Mouse (Mus musculus): Measurements from ENCODE around the gene Eef1akmt4.
"Not testable (repeated sequence)": the region's sequence is repeated elsewhere in the genome, so short reads cannot be mapped to it uniquely, and the experiment has no call there.

Eef1akmt4 gene

DNA sequence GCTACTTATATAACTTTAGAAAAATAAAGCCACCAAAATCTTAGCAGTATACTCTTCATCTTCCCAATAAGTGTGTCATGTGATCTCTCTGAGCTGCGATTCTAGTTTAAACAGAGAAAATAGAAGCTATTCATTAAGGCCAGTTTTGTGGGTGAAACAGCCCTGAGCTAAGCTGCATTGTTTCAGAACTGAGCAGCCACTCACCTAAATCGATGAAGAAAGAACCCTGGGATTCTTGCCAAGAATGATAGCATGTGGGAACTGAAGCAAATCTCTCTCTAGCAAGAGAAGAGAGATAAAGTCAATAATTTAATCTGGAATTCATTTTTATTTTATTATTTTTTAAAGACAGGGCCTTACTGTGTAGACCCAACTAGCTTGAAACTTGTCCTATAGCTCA, 11.8 kb downstream of the Eef1akmt4 start:
- CTCF ChIA-PET: interaction anchor here (0.6 kb wide), 1 partner anchor 123 kb away, joined by 7 read pairs; no protein-coding TSS in a partner anchor

GRCm38 (mm10) chr16:20628871-20629391, 17.5 kb downstream of the Eef1akmt4 start:
- CTCF ChIA-PET: no interaction called here

GRCm38 (mm10) chr16:20629731-20630634, 18.6 kb downstream of the Eef1akmt4 start, which contains the start of gene Ece2:
TSS of gene Ece2 (plus strand) at chr16:20629828.
- CTCF ChIA-PET: no interaction called here

DNA sequence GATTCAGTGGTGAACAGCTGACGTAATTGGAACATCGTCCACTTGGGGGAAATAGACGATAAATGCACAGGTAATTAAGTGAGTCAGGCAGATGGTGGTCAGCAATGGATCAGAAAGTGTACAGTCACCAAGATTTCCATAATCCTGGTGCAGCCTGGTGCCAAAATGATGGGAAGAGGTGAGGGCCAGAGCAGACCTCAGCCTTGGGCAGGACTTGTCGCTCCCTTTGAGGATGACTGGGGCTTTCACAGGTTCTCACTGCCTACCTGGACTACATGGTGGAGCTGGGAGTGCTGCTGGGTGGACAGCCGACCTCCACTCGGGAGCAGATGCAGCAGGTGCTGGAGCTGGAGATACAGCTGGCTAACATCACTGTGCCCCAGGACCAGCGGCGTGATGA, 26.0 kb downstream of the Eef1akmt4 start:
- CTCF ChIA-PET: interaction anchor here (0.5 kb wide), 2 partner anchors 13 to 34 kb away, joined by 3 to 5 read pairs; no protein-coding TSS in a partner anchor

GRCm38 (mm10) chr16:20638367-20638766, 27.0 kb downstream of the Eef1akmt4 start:
- CTCF ChIA-PET: no interaction called here

DNA sequence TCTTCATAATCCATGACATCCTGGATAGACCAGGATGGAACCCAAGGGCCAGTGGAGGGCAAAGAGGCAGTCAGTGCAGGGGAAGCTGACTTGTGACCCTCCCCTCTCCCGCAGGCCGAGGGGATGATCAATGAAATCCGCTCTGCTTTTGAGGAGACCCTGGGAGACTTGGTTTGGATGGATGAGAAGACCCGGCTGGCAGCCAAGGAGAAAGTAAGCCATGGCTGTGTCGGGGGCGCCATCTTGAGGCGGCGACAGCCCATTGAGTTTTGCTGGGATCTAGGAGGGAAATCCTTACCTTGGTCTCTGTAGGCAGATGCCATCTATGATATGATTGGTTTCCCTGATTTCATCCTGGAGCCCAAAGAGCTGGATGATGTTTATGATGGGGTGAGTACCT, 30.8 kb downstream of the Eef1akmt4 start:
- CTCF ChIA-PET: no interaction called here

- CTCF ChIA-PET: no interaction called here
These were observed 32.5 kb downstream of the Eef1akmt4 start for GRCm38 (mm10) chr16:20643911-20644310.

- CTCF ChIA-PET: no interaction called here
These were observed 39.9 kb downstream of the Eef1akmt4 start, which contains the start of gene Psmd2 for GRCm38 (mm10) chr16:20651076-20651946. TSS of gene Psmd2 (plus strand) at chr16:20651652.

DNA sequence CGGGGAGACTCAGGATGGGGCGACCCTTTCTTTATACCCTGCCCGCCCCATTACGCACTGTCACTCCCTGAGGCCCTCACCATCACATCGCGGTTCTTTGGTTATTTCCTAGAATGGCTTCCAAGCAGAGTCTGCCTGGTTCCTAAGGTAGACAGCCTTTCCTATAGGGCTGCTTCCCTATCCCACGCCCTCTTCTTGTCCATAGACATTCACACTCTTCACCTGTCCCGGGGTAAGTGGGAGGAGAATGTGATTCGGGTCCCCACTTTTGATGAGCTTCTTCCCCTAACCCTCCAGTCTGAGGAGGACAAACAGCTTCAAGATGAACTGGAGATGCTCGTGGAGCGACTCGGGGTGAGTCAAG, 40.5 kb downstream of the Eef1akmt4 start:
- CTCF ChIA-PET: no interaction called here

DNA sequence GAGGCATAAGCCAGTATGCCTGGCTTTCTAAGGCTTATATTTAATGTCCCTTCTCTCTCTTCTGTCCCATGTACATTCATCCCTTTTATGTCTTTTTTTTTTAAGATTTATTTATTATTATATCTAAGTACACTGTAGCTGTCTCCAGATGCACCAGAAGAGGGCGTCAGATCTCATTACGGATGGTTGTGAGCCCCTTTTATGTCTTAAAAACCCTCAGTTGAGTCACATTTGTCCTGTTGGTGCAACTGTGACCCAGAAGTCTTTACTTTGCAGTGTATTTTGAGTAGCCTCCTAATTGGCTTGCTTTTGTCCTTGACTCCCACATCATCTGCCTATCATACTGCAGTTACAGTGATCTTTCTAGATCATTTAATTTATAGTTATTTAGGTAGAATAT, 41.9 kb downstream of the Eef1akmt4 start:
- CTCF ChIA-PET: no interaction called here

DNA sequence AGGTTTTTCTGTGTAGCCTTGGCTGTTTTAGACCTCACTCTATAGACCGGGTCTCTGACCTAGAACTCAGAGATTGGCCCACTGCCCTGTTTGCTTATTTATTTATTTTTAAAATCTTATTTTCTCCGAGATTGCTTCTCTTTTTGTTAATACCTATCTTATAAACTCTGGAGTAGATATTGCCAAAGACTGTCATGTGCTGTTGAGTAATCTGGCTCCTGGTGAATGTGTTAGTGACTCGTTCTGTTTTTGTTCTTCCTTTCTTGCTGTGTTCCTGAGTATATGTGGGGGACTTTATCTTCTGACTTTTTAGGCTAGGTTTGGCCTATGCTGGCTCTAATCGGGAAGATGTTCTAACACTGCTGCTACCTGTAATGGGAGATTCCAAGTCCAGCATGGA, 46.3 kb downstream of the Eef1akmt4 start:
- CTCF ChIA-PET: no interaction called here

DNA sequence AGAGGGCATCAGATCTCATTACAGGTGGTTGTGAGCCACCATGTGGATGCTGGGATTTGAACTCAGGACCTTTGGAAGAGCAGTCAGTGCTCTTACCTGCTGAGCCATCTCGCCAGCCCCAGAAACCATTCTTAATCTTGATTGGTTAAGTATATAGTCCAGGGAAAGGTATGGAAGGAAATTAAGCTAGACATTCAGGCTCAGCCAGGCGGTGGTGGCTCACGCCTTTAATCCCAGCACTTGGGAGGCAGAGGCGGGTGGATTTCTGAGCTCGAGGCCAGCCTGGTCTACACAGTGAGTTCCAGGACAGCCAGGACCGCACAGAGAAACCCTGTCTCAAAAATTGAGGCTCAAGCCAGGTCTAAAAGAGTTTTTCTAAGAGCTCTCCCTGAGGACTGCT, 56.6 kb downstream of the Eef1akmt4 start, which contains the start of gene Eif4g1:
TSS of gene Eif4g1 (plus strand) at position 301 of the 400 bp plus-strand sequence.
- CTCF ChIA-PET: not testable (repeated sequence)

Data from spleen, embryonic (tissue).